Mouse (Mus musculus) embryonic facial prominence, embryonic 14.5 days (tissue): Measurements from ENCODE around the gene Ly6g5c. TPM values are rescaled to one million over a fixed set of nuclear protein-coding genes. Genes with fewer than 3 reads are reported as not detected.

Source experiments
- ATAC-seq: fragments of 200-750 bp; cut with Nextera tagmentation; 2 replicates; pipeline ENCODE4 v1.8.0; 2017; ENCODE audit warnings: low read depth, moderate number of reproducible peaks, moderate TSS enrichment
- DNase-seq: peaks from one replicate; pipeline ENCODE4 v3.0.0-alpha.2; 2015; ENCODE audit warnings: low spot score
- H3K27ac ChIP-seq: fragments of 300-500 bp; sonication (generic); replicated peaks from 2 replicates; pipeline ENCODE4 v1.5.1; 2014; ENCODE audit warnings: low read depth, mild to moderate bottlenecking, low read length, moderate library complexity
- H3K27me3 ChIP-seq: fragments of 300-500 bp; sonication (generic); replicated peaks from 2 replicates; pipeline ENCODE4 v1.6.1; 2014; ENCODE audit warnings: low read length; ENCODE audit not compliant: control insufficient read depth, insufficient read depth
- H3K36me3 ChIP-seq: fragments of 300-500 bp; sonication (generic); 2 replicates; pipeline ENCODE4 v1.6.1; 2014; ENCODE audit warnings: low read length, mixed read lengths; ENCODE audit not compliant: control insufficient read depth, insufficient read depth
- H3K4me1 ChIP-seq: fragments of 300-500 bp; sonication (generic); 2 replicates; pipeline ENCODE4 v1.6.1; 2014; ENCODE audit warnings: antibody characterized with exemption, low read length; ENCODE audit not compliant: control insufficient read depth, insufficient read depth
- H3K4me2 ChIP-seq: fragments of 300-500 bp; sonication (generic); 2 replicates; pipeline ENCODE4 v1.6.1; 2014; ENCODE audit warnings: low read depth, mild to moderate bottlenecking, low read length, moderate library complexity, mixed read lengths
- H3K4me3 ChIP-seq: fragments of 300-500 bp; sonication (generic); 2 replicates; pipeline ENCODE4 v1.5.1; 2014; ENCODE audit warnings: low read depth, mild to moderate bottlenecking, low read length
- H3K9ac ChIP-seq: fragments of 300-500 bp; sonication (generic); 2 replicates; pipeline ENCODE4 v1.6.1; 2014; ENCODE audit warnings: low read depth, mild to moderate bottlenecking, low read length, moderate library complexity, mixed read lengths
- H3K9me3 ChIP-seq: fragments of 300-500 bp; sonication (generic); 2 replicates; pipeline ENCODE4 v1.6.1; 2016; ENCODE audit warnings: low read length; ENCODE audit not compliant: control insufficient read depth
- WGBS: fragments of 180-500 bp; shearing (Covaris S2); extraction: QIAGEN DNeasy Blood & Tissue Kit; methylation state at CpG from one replicate; pipeline ENCODE4 v1.1.7; 2014; 5-methylcytosine and 5-hydroxymethylcytosine counted together
- polyA plus RNA-seq: library from polyadenylated mRNA; unstranded; fragments of >200 nt; fragmentation: Nextera tagmentation; extraction: Ambion mirVana; gene quantifications from 2 replicates; pipeline ENCODE4 v1.2.1, GENCODE M21; 2014

The Ly6g5c gene
- polyA plus RNA-seq, 1 experiment from 2014 or later, result not detected

GRCm38 (mm10) chr17:35077285-35077684 is 30.8 kb upstream of the Ly6g5c start:
- Histone ChIP-seq H3K27me3 (no peaks in the 10 kb centered on the region), H3K9ac (peak overlapping the region; percentile 31), H3K4me2 (peak overlapping the region; percentile 43), H3K36me3 (no peaks in the 10 kb centered on the region), H3K4me1 (peaks cover 3% of the 10 kb centered on the region; the same call in 1 of the 2 replicates), H3K27ac (no peak overlapping the region), H3K9me3 (no peaks in the 10 kb centered on the region), H3K4me3 (peak overlapping the region; percentile 8; the same call in 1 of the 2 replicates)
- ATAC-seq (no peak), DNase-seq (no peak)
- 44% methylated on average over 2 of the region's 2 CpGs for WGBS

DNA sequence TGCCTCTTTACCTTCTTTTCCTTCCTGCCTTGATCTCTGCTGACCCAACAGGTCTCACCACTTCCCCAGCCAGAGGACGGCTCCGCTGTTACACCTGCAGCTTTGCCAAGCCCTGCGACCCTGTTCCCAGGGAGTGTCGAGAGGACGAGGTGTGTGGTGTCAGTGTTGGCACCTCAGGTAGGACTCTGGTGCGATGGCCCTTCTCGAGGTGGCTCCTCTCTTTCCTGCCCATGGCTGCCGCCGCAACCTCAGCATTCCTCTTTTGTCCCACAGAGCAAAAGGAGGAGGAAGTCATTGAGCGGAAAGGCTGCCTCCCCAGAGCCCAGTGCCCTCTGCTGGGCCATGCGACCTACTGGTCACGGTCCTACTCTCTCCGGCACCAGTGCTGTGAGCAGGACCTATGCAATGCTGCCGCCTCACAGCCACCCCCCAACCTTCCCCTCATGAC is 30.3 kb upstream of the Ly6g5c start, which contains the start of gene Ly6g6d:
Gene Ly6g6d, minus strand, starts transcription at position 280 of the 448 bp plus-strand sequence.
- Histone ChIP-seq H3K4me2 (peak within 1 kb of the TSS; percentile 43), H3K4me3 (peak within 1 kb of the TSS; percentile 8; the same call in 1 of the 2 replicates), H3K36me3 (no peaks in the 10 kb centered on the region), H3K27me3 (no peaks in the 10 kb centered on the region), H3K9ac (peak within 1 kb of the TSS; percentile 31), H3K27ac (no peak within 1 kb of the TSS), H3K9me3 (no peaks in the 10 kb centered on the region), H3K4me1 (peaks cover 3% of the 10 kb centered on the region; the same call in 1 of the 2 replicates)
- ATAC-seq, result peak; percentile 21
- no peak for DNase-seq
- 12% methylated on average over 10 of the region's 14 CpGs for WGBS

DNA sequence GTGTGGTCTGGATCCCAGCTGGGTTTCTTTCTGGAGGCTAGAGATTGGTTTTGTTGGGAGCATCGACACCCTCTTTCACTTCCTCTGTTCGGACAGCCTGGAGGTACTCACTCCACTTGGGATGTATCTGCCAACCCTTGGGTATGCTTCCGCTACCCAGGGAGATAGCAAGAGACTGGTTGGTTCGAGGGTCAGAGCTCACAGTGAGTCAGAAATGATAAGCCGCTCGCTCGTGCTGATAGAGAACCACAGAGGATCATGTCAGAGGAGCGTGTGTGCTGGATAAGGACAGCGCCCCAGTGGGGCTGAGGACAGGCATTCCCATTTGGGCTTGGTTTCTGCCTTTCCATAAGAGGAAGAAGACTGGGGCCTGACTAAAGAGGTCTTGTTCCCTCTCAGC is 28.3 kb upstream of the Ly6g5c start:
- H3K4me2 ChIP-seq, result no peak overlapping the region
- peaks cover 3% of the 10 kb centered on the region; the same call in 1 of the 2 replicates for H3K4me1 ChIP-seq
- H3K4me3 ChIP-seq, result no peak overlapping the region
- no peak overlapping the region; the same call in 1 of the 2 replicates for H3K9ac ChIP-seq
- WGBS, result 65% methylated on average over 9 of the region's 9 CpGs
- no peaks in the 10 kb centered on the region for H3K9me3 ChIP-seq
- no peak overlapping the region for H3K27ac ChIP-seq
- ATAC-seq, result no peak
- DNase-seq, result no peak
- H3K36me3 ChIP-seq, result no peaks in the 10 kb centered on the region
- no peaks in the 10 kb centered on the region for H3K27me3 ChIP-seq

GRCm38 (mm10) chr17:35080248-35080647 is 27.8 kb upstream of the Ly6g5c start:
- 48% methylated on average over 6 of the region's 6 CpGs for WGBS
- no peaks in the 10 kb centered on the region for H3K36me3 ChIP-seq
- H3K27ac ChIP-seq, result no peak overlapping the region
- peaks cover 3% of the 10 kb centered on the region; the same call in 1 of the 2 replicates for H3K4me1 ChIP-seq
- no peaks in the 10 kb centered on the region for H3K9me3 ChIP-seq
- no peak overlapping the region; the same call in 1 of the 2 replicates for H3K9ac ChIP-seq
- no peaks in the 10 kb centered on the region for H3K27me3 ChIP-seq
- DNase-seq, result no peak
- no peak for ATAC-seq
- no peak overlapping the region for H3K4me3 ChIP-seq
- no peak overlapping the region for H3K4me2 ChIP-seq

DNA sequence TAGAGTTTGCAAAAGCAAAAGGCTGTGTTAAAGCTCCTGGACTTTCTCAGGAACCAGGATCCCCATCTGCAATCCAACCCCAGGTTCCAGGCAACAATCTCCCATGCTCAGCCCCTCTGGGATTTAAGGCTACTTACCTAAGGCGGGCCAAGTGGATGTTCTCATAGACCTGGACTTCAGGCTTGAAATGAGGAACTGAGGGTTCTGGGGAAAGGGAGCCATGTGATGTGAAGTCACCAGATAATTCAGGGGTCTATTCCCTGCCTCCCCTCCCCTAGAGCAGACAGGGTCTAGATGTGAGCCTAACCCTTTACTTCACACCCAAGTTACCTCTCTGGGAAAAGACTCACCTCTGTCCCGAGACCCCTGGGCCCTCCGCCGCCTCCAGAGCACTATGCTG is 27.4 kb upstream of the Ly6g5c start:
- DNase-seq (no peak), ATAC-seq (no peak)
- Histone ChIP-seq H3K4me1 (peaks cover 3% of the 10 kb centered on the region; the same call in 1 of the 2 replicates), H3K9me3 (no peaks in the 10 kb centered on the region), H3K9ac (no peak overlapping the region), H3K4me2 (no peak overlapping the region), H3K4me3 (no peak overlapping the region), H3K36me3 (no peaks in the 10 kb centered on the region), H3K27me3 (no peaks in the 10 kb centered on the region), H3K27ac (no peak overlapping the region)
- 70% methylated on average over 4 of the region's 4 CpGs for WGBS

DNA sequence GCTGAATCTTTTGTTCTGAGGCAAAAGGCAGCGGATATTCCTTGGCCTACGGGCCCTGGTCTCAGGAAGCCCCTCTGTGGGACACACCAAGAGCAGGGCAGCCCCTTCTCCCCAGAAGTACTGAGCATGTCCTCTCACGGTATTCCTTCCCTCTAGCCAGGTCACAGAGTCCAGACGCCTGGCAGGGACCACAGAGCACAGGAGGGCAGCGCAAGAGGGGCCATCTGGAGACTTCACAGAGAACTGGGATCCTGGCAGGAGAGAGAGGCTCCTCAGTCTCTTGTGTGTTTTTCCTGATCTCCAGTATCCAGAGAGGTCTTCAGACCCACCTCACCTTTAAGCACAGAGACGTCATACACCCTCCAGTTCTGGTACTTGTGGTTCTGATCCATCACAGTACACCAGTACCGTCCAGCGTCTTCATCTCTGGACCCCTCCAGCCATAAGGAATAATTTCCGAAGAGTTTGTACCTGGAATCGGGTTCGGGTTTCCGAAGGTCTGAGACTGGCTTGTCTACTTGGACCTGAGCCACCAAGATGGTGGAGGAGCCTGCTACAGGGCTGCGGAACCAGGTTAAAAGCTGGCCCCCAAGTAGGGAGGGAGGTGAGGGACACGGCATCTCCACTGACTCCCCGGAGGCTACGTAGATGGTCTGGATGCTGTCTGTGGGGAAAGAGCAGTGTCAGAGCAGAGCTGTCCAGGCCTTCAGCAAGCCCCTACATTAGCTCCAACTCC is 25.1 kb upstream of the Ly6g5c start:
- Histone ChIP-seq H3K36me3 (no peaks in the 10 kb centered on the region), H3K9me3 (no peaks in the 10 kb centered on the region), H3K27ac (no peak overlapping the region), H3K4me2 (no peak overlapping the region), H3K27me3 (no peaks in the 10 kb centered on the region), H3K4me3 (no peak overlapping the region), H3K4me1 (no peaks in the 10 kb centered on the region), H3K9ac (0 out of 2 replicates have a peak overlapping the region, but pooled peaks have one; percentile 5)
- 84% methylated on average over 16 of the region's 16 CpGs for WGBS
- no peak for DNase-seq
- ATAC-seq, result no peak

DNA sequence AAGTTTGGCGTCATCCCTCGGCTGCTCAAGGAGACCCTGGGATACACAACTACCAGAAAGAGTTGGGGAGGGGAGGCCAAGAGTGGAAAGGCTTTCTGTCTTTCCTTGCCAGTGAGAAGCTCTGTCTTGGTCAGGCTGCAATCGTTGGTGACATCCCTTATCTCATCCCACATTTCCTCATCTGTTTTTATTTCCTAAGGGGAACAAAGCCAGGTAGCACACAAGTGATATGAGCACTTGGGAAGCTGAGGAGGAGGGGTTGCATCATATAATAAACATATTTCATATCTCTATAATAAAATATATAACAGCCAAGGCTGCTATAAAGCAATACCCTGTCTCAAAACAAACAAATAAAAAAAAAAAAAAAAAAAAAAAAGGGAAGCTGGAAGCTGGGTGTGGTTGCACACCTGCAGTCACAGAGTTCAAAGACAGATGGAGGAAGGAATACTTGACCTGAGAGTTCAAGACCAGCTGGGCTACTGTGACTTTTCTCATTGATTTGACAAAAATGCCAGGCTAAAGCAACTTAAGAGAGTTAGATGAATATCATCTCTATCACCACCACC is 24.1 kb upstream of the Ly6g5c start:
- no peaks in the 10 kb centered on the region for H3K9me3 ChIP-seq
- no peaks in the 10 kb centered on the region for H3K4me1 ChIP-seq
- no peak overlapping the region for H3K9ac ChIP-seq
- H3K36me3 ChIP-seq, result no peaks in the 10 kb centered on the region
- H3K27ac ChIP-seq, result no peak overlapping the region
- ATAC-seq (no peak), DNase-seq (no peak)
- H3K4me3 ChIP-seq, result no peak overlapping the region
- no peak overlapping the region for H3K4me2 ChIP-seq
- WGBS, result 77% methylated on average over 3 of the region's 3 CpGs
- no peaks in the 10 kb centered on the region for H3K27me3 ChIP-seq

DNA sequence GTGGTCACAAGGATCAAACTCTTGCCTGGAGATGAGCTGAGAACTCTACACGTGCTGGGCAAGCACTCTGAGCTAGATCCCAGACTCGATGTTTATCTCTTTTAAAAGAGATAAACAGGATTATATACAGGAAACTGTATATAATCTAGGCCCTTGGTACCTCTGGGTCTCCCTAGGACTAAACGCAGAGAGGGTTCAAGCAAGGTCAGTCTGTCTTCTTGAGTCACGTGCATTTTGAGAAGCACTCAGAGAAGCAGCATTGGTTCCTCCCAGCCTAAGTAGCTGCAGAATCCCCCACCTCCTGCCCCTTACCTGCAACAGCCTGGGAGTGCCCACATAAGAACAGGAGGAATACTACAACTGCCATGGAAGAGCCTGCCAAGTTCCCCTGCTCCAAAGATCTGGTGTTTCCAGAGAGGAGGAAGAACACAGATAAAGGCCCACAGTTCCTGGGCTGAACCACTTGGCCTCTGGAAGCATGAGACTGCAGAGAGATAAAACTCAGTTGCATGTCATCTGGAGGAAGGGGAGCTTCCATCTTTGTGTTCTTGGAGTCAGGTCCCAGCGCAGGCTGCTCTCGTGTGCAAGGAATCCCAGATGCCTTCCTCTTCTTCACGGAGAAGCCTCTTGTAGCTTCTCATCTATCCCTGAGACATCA is 22.7 kb upstream of the Ly6g5c start, which contains the start of gene Ly6g6f:
Gene Ly6g6f, minus strand, starts transcription at position 403 of the 658 bp plus-strand sequence.
- no peak within 1 kb of the TSS for H3K4me2 ChIP-seq
- WGBS, result 79% methylated on average over 7 of the region's 7 CpGs
- H3K4me1 ChIP-seq, result peaks cover 4% of the 10 kb centered on the region
- H3K4me3 ChIP-seq, result no peak within 1 kb of the TSS
- H3K9ac ChIP-seq, result 0 out of 2 replicates have a peak within 1 kb of the TSS, but pooled peaks have one; percentile 30
- no peaks in the 10 kb centered on the region for H3K36me3 ChIP-seq
- H3K27ac ChIP-seq, result no peak within 1 kb of the TSS
- ATAC-seq (no peak), DNase-seq (no peak)
- H3K27me3 ChIP-seq, result no peaks in the 10 kb centered on the region
- no peaks in the 10 kb centered on the region for H3K9me3 ChIP-seq
